Mouse (Mus musculus): ENCODE measurements around the gene Duox1.

The Duox1 gene

DNA sequence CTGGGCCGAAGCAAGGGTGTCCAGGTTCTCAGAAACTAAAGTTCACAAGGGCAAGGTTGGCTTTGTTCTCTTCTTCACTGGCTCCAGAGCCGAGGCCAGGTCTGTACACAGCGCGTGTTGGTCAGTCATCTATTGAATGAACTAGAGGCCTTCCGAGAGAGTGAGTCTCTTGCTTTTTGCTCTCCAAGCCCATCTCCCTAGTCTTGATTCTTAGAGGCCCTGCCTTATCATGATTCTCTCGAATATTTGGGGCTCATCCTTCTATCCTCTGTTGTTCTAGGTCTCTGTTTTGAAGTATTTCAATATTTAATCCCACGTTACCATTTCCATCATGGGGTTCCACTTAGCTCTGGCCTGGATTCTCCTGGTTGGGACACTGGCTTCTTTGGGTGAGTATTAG is at the start of gene Duox1:
Gene Duox1 (plus strand): TSS at position 301 of the 400 bp plus-strand sequence.
- DNase-seq (ENCODE audit: low spot score) = no peak

DNA sequence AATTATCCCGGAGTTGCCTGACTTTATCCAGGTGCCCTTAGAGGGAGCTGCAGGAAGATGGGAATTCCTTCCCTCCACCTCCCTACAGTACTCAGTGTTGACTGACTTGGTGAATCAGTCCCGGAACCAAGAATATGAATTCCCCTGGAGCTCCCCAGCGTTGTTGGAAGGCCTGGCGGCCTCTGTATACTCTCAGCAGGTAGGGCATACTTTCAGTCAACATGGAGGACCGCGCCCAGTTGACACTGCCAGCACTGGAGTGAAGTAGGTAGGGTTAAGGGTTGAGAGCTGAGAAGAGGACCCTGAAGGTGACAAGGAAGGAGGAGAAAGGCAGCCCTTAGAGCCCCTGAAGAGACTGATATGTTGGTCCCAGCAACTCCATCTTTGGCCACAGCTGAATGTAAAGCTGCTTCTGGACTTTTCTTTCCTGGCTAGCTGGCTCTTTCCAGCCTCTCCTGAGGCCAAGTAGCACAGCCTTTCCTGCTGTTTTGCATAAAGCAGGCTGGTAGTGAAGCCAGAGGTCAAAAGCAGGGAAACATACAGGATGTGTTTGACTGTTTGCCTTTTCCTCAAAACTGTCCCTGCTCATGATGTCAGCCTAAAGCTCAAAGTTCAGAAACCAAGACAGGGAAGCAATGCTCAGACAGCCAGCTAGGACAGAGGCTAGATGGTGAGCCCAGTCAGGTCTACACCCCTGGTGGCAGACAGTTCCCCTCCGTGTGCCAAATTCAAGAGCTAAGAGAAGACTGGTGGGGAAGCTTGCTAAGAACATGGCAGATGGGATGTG is 48.9 kb upstream of the Duox1 start:
- DNase-seq (ENCODE audit: low spot score) = no peak

DNA sequence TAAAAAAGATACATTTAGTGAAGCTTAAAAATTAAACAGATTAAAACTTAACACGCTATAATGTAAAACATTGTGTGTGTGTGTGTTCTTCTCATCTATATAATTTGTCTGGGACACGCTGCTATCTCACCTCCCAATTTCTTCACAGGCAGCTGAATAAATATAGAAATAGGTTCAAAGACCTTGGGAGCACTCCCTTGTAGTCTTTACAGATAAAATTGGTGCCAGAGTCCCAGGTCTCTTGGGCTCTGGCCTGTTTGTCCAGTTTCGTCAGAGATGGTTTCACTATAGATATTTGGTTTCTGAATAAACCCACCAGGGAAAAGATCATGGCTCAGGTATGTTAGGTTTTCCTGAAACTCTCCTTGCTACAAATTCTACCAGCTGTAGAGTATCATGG is 36.7 kb upstream of the Duox1 start:
- no peak for DNase-seq (ENCODE audit: low spot score)

DNA sequence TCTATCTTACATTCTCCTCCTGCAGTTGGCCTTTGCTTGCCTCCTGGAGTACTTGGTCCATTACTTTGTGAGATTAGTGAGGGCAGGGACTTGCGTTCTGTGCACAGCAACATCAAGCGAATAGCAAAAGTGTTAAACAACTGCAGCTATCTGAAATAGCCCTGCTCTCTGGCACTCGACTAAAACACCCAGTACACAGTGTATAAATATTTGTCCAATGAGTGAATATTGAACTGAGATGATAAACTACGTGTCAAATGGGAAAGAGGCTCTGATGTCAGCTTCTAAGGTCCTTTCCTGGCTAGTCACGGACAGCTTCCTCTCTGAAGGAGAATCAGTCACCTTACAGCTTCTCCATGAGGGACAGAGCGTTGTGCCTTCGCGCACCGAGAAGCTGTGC is 31.4 kb upstream of the Duox1 start:
- DNase-seq (ENCODE audit: low spot score) = no peak

DNA sequence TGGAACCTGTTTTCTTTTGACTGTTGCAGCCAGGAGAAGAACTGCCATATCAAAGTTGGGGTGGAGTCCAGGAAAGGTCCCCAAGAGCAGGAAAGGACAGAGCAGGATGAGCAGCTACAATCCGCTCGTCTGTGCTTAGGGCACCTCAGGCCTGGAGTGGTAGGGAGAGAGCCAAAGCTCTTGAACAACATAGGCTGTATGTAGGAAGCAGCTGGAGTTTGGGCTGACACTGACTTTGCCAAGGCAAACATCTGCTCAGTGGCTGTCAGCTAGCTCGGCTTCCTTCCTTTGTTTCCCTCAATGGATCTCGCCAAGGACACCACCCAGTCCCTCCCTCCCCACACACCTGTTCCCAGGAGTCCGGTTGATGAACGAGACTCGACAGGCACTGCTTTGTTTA is 29.3 kb upstream of the Duox1 start:
- DNase-seq (ENCODE audit: low spot score) = no peak

DNA sequence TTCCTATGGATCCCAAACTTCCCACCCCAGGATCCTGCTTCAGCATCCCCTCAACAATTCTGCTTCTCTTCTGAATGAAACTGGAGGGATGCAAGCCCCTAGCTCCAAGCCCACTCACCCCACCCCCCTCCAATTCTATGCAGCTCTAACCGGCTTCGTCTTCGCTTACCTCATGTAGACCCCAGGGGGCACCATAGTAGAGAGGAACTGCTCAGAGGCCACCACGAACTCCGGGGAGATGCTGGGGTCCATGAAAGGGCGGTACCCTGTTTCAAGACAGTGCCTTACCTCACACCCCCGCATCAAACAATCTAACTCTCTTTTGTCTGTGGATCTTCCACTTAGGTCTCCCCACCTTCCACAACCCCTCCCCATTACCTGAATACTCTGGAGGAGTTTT is 20.6 kb upstream of the Duox1 start:
- no peak for DNase-seq (ENCODE audit: low spot score)

DNA sequence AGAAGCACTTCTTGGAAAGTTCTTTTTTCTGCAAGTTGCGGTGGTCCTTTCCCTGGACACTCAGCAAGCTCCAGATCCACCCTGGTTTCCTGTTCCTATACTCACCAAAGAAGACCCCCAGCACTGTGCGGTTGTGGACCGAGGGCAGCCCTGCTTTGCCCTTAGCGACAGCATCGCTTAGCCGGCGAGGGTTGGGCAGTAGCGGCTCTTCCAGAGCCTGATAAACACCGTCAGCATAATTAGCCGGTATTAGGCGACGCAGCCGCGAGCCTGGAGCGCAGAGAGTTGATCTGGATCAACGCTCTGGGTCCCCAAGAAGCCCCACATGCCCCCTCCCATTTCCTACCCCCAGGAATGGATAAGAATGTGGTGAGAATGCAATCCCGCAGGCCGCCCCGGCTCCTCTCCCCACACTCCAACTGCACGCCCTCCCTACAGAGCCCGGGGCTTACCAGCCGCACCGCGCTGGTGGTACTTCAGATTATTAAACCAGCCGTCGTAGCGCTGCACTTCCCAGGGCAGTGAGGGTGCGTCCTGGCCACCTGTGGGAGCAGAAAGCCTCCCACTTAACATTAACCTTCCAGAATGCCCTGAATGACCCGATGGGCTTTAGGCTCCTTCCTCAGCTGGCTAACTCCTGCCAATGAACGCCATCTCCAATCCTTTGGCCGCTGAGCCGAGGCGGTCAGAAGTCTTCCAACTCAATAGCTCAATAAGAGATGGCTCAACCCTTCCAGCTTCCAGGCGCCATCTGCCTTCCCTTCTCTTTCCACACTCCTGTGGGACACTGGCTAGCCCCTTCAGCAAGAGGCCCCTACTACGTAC is 18.0 kb upstream of the Duox1 start:
- no peak for DNase-seq (ENCODE audit: low spot score)

DNA sequence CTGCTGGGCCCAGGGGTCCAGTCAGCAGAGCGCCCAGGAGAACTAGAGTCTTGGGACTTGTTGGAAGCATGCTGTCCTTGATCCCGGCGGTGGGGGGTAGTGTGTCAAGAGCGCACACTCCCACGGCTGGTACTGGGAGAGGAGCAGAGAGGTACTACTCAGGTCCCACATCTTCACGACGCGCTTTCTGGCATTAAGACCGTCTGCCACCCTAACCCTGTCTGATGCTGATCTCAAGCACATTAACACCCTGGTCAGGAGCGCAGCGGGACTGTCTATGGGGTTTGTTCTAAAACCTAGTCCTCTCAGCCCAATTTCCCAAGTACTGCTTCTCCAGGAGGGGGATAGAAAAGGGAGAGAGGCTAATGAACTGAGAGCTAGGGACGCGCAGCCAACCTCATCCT is 17.4 kb upstream of the Duox1 start, which contains the start of gene Duox2:
Gene Duox2 (minus strand): TSS at position 354 of the 404 bp plus-strand sequence.
- no peak for DNase-seq (ENCODE audit: low spot score)

DNA sequence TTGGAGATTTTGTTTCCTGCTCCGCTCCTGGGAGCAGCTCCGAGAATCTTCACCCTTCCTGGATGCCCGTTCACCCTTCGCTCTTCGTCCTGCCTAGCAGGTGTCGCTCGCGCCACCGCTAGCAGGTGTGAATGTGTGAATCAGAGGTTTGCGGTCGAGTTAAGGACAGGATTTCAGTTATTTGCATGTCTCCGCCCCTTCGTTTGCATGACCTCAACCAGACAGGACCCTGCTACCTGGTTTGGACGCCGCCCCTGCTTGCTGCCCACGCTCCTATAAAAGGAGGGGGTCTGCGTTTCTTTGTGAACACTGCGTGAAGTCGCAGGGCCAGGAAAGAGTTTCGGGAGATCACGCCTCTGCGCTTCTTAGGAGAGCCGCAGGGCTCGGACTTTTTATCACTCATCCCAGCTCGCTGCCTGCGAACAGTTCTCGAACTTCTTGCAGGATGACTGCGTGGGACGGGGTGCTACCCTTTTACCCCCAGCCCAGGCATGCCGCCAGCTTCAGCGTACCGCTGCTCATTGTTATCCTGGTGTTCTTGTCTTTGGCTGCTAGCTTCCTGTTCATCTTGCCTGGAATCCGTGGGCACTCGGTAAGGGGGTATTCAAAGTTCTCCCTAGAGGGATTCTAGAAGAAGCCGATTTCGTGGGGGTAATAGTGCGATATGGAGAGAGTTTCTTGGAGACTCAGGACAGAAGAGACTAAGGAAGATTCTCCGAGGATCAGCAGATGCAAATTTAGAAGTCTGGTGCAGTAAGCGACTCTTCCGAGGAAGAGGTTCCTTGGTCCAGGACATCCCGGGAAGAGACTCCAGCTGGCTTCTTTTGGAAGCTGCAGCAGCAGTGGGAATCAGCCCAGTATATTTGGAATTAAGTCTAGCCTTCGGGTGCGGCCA is 16.6 kb upstream of the Duox1 start, which contains the start of gene Duoxa2:
Gene Duoxa2 (plus strand): TSS at position 305 of the 895 bp plus-strand sequence.
- no peak for DNase-seq (ENCODE audit: low spot score)

DNA sequence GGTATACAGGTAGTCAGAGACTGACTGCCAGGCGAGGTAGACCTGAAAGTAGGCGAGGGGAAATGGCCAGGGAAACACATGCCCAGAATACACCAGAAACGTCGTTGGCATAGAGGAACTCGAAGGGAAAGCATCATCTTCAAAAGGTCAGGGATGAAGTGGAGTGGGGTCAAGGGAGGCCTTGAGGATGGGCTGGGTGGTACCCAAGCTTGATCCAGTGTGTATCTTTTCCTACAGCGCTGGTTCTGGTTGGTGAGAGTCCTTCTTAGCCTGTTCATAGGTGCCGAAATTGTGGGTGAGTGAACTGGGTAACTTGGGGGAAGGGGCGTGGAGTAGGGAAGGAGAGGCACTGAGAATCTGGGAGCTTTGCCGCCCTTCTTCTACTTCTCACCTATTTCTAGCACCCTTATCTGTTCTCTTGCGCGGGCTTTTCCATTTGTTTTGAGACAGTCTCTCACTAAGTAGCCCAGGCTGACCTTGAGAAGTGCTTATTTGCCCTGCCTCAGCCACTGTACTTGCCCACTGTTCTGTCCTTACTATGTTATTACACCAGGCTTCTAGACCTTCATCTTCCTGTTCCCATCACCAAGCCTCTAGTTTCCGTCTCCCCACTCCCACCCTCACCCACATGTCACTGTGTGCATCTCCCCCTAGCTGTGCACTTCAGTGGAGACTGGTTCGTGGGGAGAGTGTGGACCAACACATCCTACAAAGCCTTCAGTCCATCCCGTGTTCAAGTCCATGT is 15.4 kb upstream of the Duox1 start:
- no peak for DNase-seq (ENCODE audit: low spot score)

DNA sequence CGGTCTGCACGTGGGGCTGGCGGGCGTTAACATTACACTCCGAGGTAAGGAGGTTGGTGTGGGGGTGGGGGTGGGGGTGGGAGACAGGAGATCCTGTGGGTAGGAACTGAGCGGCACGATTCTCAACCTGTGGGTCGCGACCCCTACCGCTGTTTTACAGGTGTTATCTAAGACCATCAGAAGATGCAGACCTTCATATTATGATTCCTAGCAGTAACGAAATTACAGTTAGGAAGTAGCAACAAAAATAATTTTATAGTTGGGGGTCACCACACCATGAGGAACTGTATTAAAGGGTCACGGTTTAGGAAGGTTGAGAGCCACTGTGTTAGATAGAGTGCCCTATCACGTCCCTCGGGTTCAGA is 14.8 kb upstream of the Duox1 start:
- no peak for DNase-seq (ENCODE audit: low spot score)

DNA sequence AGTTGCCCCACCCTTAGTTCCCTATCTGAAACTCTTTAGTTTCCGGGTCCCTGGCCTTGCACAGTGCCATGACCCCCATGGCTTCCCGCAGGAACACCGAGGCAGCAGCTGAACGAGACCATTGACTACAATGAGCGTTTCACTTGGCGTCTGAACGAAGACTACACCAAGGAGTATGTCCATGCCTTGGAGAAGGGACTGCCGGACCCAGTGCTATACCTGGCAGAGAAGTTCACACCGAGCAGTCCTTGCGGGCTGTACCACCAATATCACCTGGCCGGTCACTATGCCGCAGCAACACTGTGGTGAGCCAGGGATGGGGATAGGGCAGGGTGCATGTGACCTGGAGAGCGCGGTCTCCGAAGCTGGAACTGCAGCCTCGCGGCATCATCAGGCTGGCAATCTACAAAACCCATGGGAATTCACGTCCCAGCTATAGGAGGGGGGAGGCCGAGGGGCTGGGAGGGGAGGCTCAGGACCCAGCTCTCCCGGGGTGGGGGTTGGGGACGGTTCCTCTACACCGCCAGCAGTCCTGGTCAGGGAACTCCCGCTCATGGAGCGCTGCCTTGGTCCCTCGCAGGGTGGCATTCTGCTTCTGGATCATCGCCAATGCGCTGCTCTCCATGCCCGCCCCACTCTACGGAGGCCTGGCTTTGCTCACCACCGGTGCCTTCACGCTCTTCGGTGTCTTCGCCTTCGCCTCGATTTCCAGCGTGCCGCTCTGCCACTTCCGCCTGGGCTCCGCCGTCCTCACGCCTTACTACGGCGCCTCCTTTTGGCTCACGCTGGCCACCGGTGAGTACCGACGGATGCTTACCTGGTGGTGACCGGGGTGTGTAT is 14.2 kb upstream of the Duox1 start:
- no peak for DNase-seq (ENCODE audit: low spot score)

DNA sequence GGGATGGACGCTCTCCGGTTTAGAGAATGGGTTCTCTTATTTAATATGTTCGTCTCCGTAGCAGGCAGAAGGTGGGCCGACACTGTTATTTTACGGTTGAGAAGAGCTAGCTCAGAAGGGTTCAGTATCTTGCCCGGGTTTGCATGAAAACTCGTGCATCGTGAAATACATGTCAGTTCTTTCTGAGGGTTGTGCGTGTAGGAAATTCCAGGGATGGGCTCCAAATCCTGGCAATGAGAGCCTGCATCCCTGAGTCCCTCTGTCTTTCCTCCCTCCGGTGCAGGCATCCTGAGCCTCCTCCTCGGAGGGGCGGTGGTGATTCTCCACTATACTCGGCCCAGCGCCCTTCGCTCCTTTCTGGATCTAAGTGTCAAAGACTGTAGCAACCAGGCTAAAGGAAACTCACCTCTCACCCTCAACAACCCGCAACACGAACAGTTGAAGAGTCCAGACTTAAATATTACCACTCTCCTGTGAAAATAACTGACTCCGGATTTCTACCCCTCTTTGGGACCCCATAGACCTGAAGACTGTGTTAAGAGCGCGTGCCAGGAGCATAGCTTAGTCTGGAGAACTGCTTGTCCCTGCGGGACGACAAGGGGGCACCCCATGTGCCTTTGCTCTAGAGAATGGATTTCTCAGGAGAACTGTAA is 13.4 kb upstream of the Duox1 start:
- no peak for DNase-seq (ENCODE audit: low spot score)

DNA sequence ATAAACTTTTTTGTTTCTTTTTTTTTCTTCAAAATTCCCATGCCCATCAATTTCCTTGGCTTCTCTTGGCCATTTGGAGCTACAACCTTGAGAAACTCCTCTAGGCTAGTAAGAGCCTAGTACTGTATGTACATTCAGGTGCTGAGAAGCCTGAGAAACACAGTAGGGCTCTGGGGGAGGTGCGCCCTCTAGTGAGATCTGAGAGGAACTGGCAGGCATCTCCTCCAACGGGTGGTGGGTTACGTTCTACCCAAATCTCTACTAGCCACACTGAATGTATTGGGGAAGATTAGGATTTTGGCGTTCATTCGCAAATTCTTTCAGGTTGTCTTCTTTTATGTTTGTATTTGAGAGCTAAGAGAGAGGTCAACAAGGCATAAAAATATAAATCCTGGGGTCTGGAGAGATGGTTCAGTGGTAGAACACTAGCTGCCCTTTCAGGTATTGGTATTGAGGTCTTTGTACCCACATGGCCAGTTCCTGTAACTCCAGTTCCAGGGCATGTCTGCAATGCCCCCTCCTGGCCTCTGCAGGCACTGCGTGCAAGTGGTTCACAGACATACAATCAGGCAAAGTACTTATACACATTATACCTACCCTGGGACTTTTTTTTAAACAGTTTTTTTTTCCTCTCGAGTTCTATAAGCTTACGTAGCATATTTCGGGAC is 12.8 kb upstream of the Duox1 start:
- no peak for DNase-seq (ENCODE audit: low spot score)

DNA sequence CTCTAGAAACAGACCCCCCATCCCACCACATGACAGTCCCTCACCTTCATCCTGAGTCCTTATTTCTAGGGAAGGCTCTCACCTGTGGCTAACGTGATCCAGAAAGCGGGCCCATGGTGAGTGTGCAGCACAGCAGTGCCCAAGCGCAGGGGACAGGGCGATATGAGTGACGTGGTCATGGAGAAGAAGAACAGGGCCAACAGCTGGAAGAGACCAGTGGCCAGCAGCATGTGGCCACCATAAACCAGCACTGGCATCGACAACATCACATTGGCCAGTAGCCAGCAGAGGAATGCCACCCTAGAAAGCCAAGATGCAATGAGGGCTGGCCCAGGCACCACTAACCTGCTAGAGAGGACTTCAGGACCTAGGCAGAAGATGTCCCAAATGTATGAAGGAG is 10.9 kb upstream of the Duox1 start:
- DNase-seq (ENCODE audit: low spot score) = no peak

DNA sequence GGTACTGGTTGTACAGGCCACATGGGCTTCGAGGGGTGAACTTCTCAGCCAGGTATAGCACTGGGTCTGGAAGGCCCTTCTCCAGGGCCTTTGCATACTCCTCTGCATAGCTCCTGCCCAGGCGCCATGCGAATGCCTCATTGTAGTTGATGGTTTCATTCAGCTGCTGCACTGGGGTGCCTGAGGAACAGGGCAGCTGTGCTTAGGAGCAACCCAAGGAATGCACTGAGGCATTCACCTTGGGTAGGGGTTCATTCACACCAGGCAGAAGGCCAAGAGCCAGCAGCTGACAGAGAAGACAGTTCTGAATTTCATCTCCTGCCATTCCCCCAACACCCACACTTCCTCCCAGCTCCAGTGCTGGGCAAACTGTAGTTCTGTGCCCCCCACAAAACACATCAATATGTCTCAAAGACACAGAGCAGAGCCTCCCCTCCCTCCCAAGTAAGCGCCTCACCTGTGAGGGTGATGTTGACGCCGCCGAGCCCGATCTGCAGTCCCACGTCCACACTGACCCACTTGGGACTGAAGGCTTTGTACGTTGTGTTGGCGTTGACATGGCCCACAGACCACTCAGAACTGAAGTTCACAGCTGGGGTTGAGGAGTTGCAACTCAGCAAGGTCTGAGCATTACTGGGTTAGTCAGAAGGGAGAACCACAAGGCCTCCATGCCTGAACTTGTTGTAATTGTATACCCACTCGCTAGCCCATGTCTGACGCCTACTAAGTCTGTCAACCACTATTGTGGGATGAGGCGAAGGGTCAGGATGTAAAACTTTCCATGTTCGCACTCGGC is 10.2 kb upstream of the Duox1 start:
- no peak for DNase-seq (ENCODE audit: low spot score)

DNA sequence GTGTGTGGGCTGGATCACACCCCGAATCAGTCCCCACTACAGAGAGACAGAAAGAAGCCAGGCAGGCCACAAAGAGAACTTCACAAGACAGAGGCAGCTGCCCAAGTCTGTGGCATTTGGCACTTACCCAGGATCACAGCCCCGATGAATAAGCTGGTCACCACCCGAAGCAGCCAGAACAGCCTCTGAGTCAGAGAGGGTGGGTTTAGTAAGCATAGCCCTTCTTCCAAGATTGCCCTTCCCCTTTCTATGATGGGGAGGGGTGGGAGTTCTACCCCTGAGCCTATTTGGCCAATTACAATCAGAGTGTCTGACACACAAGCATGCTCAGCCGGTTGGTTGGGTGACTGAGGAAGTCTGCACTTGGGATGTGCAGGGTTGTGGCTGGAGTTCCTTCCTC is 9.3 kb upstream of the Duox1 start:
- DNase-seq (ENCODE audit: low spot score) = no peak

DNA sequence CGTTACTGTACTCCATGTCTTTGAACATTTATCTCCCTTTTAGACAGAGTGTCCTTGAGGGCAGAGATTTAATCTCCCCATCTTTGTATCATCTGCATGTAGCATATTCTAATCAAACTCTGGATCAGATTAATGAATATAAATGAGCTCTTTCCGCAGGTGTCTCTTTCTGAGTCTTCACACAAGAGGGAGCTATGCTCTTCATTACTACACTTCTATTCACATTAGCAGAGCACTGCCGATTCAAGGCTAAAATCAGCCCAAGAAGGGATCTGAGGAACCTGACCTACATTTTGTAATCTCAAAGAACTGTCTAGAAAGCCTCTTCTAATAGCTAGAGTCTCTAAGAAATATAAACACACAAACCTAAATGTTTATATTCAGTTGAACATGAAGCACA is 5.8 kb upstream of the Duox1 start:
- DNase-seq (ENCODE audit: low spot score) = no peak

DNA sequence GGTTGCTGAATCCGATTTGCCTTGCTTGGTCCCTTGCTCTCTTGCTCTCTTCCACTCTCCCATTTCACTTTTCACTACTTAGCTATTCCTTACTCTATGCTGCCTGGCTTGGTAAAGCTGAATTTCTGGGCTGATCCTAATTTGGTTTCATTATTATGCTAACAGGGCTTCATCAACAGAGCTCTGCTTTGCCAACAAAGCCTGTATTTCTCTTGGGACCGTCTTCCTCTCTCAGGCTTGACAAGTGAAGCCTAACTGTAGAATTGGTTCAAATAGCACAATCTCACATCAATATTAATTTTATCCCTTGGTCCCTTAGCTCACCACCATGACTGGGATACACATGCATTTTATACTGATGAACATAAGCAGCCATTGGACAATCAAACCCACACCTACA is 3.9 kb upstream of the Duox1 start:
- no peak for DNase-seq (ENCODE audit: low spot score)
